Mouse (Mus musculus) layer of hippocampus, adult 9-11 months (tissue): ENCODE results near the gene Mov10l1.
A peak's percentile ranks its signal among the peaks of the same experiment; 100 is the strongest.

Source experiments
- DNase-seq: peaks from one replicate; pipeline ENCODE4 v3.0.0; 2022

The Mov10l1 gene

DNA sequence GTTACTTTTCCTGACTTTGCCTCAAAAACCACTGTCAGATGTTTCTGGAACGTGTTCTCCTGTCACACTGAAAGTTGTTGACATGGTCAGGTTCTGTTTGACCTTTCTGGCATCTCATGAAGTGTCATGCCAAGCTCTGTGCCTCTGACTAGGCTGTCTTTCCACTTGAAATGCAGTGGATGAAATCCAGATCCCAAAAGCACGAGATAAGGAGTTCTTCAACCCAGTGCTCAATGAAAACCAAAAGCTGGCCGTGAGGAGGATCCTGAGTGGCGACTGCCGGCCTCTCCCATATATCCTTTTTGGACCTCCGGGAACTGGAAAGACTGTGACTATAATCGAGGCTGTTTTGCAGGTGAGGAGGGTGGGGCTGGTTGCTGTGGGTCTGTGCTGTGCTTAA, 37.4 kb downstream of the Mov10l1 start:
- no peak for DNase-seq

DNA sequence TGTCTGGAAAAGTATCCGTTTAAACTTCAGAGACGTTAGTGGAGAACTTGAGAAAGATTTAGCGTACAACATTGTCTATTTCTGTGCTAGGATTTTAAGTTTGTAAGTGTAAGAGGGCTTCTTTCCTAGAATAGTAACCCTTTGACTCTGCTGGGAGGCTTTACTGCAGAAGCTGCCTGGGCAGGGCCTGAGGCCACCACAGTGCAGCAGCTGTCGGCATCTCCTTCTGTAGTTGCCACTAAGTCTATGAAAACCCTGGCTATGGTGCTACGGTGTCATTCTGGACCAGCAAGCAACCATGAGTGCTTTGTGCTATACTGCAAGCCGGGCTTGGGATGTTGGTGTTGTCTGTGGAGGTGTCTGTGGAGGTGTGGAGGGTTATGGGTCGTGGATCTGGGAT, 37.8 kb downstream of the Mov10l1 start:
- DNase-seq = no peak

DNA sequence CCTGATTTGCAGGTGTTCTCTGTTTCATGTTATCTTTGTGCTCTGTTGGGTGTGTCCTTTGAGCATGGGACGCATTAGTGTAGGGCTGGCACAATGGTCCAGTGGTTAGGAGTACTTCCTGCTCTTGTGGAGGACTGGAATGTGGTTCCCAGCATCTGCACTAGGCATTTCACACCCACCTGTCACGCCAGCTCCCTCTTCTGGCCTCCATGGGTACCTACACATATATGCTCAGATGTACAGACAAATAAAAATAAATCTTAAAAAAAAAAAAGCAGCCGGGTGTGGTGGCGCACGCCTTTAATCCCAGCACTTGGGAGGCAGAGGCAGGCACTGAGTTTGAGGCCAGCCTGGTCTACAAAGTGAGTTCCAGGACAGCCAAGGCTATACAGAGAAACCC, 61.7 kb downstream of the Mov10l1 start:
- no peak for DNase-seq

DNA sequence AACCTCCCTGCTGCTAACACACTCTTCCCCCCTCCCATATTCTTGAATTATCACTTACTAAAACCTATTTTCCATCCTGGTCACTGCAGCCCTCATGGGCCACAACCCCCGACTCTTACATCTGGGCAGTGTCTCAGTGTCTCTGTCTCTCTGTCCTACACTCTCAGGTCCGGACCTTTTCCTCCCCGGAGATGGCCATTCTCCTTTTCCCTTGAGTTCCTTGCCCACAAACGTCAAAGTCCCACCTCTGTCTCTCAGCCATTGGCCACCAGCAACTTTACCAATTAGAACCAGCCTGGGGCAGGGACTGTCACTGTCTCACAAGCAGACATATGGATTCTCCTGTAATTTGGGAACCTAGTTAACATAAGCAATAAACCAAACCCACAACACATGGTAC, 63.6 kb downstream of the Mov10l1 start:
- no peak for DNase-seq

DNA sequence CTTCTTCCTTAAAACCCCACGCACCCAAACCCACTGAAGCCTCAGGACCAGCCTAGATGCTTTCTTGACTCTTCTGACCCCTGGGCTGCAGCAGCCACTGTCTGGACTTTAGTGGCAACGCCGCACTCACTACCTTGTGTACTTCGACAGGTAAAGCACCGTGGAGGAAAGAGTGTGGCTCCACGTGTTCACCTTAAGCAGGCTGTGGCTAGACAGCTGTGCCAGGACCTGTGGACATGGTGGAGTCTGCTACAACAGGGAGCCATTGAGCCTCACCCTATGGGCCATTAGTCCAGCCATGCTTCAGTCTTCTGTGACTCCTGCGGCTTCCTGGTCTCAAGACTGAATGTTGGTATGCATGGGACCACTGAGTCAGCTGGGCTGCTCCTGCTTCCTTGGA, 72.0 kb downstream of the Mov10l1 start:
- DNase-seq = no peak

GRCm38 (mm10) chr15:89058736-89059135, 76.0 kb downstream of the Mov10l1 start:
- DNase-seq = no peak

- DNase-seq = no peak
Measured at GRCm38 (mm10) chr15:89059161-89059931, 76.6 kb downstream of the Mov10l1 start, which contains the start of gene Panx2. Gene Panx2, plus strand, starts transcription at chr15:89059734.

GRCm38 (mm10) chr15:89060032-89060681, 77.4 kb downstream of the Mov10l1 start:
- no peak for DNase-seq

- DNase-seq = no peak
Measured at GRCm38 (mm10) chr15:89060811-89061460, 78.2 kb downstream of the Mov10l1 start.

DNA sequence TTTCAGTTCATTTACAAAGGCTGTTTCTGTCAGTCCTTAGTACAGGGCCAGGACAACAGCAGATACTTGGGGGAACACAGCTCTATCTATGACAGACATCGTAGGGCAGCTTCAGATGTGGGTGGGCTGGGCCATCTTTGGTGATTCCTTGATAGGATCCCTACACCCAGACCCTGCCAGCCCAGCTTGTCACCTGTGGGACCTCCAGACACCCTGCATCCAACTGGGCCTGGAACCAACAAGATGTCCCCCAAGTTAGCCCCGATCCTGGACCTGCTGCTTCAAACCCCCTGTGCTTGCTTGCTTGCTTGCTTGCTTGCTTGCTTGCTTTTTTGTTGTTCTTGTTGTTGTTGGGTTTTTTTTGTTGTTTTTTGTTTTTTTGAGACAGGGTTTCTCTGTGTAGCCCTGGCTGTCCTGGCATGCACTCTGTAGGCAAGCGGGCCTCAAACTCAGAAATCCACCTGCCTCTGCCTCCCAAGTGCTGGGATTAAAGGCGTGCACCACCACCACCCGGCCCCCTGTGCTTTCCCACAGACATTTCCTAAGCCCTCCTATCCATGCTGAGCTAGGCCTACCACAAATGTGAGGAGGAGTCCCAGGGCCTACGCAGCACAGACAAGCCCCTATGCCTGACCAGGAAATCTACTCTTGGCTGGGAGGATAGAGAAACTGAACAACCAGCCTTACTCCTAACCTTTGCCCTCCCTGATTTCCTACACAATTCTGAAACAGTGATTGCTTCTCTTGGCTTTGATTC, 79.2 kb downstream of the Mov10l1 start:
- DNase-seq = peak; percentile 3

- no peak for DNase-seq
Measured at GRCm38 (mm10) chr15:89062518-89062910, 79.8 kb downstream of the Mov10l1 start.

DNA sequence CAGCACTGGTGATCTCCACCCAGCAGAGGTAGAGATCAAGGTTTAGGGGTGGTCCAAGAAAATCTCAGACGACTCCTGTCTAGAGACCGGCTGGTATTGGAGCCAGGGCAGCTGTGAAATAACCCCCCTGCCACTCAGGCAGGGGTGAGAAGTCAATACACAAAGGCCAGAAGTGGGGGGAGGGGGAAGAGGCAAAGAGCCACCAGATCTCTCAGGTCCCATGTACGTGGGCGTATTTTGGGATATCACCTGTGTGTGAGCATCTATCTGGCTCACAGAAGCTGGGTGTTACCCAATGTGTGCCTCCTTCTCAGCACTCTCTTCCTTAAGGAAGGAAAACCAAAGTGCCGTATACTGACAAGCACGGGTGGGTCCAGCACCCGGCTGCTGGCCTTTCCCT, 80.3 kb downstream of the Mov10l1 start:
- no peak for DNase-seq

- peak; percentile 93 for DNase-seq
Measured at GRCm38 (mm10) chr15:89063536-89063935, 80.8 kb downstream of the Mov10l1 start.

GRCm38 (mm10) chr15:89064891-89065290, 82.2 kb downstream of the Mov10l1 start:
- peak; percentile 17 for DNase-seq

DNA sequence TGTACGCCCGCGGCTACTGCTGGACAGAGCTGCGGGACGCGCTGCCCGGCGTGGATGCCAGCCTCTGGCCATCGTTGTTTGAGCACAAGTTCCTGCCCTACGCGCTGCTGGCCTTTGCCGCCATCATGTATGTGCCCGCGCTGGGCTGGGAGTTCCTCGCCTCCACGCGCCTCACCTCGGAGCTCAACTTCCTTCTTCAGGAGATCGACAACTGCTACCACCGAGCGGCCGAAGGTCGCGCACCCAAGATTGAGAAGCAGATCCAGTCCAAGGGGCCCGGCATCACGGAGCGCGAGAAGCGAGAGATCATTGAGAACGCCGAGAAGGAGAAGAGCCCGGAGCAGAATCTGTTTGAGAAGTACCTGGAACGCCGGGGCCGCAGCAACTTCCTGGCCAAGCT, 84.9 kb downstream of the Mov10l1 start:
- no peak for DNase-seq

DNA sequence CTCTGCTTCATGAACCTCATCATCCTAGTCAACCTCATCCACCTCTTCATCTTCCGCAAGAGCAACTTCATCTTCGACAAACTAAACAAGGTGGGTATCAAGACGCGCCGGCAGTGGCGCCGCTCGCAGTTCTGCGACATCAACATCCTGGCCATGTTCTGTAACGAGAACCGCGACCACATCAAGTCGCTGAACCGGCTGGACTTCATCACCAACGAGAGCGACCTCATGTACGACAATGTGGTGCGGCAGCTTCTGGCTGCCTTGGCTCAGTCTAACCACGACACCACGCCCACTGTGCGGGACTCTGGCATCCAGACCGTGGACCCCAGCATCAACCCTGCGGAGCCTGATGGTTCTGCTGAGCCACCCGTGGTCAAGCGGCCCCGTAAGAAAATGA, 85.5 kb downstream of the Mov10l1 start:
- no peak for DNase-seq

DNA sequence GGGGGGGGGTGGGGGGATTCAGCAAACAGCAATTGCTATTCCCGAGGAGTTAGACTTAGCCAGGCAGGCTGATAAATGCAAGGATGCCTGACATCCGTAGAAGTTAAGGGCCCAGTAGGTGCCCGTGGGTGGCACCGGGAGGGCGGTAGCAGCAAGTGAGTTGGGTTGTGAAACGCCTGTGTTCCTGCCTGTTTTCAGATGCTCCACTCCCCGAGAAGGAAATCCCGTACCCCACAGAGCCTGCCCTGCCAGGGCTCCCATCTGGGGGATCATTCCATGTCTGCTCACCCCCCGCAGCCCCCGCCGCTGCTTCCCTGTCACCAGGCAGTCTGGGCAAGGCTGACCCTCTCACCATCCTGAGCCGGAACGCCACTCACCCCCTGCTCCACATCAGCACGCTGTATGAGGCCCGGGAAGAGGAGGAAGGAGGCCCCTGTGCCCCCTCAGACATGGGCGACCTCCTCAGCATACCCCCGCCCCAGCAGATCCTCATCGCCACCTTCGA, 86.7 kb downstream of the Mov10l1 start:
- peak; percentile 68 for DNase-seq

DNA sequence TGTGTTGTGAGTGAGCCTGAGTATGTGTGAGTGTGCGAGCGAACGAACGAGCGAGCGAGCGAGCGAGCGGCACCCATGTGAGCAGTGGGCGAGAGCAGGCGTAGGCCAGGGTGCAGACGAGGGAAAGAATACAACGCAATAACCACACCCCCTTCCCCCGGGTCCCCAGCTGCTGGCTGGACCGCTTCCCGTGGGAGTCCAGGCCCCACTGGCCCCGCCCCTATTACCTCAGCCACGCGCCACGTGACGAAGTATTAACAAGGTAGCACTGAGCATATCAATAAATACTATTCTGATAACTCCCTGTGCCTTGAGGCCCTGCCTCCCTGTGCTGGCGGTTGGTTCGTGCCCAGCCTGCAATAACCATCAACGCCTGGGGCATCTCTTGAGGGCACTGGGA, 87.9 kb downstream of the Mov10l1 start:
- peak; percentile 62 for DNase-seq

DNA sequence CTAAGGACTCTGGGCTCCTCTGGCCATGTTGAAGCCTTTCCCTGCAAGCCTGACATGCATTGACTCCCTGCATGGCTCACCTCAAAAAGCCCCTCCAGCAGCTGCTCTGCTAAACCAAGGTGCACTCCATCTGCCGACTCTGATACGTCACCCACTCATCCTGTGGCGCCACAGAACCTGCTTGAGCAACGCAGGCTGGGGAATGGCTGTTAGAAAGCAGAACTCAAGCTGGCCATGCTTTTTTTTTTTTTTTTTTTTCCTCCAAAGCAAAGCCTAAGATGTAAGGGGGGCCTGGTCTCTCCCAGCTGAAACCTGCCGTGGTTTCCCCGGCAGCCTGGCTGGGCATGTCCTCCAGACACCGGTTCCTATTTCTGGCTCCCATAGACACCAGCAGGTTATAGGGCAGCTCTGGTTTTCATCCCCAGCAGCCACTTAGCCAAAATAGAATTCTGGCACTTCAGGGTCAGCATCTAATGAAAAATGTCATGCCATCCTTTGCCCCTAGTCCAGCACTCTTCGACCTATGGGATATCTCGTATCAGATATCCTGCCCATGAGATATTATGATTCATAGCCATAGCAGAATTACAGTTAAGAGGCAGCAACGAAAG, 91.4 kb downstream of the Mov10l1 start:
- DNase-seq = peak; percentile 57

- no peak for DNase-seq
Measured at GRCm38 (mm10) chr15:89074613-89075477, 92.1 kb downstream of the Mov10l1 start, which contains the start of gene Trabd. Gene Trabd, plus strand, starts transcription at chr15:89075124.

GRCm38 (mm10) chr15:89075478-89076147, 92.9 kb downstream of the Mov10l1 start:
- DNase-seq = peak; percentile 88
